Mouse (Mus musculus) brain, adult 2 months (tissue): ENCODE results near the gene Fto.
A peak's percentile ranks its signal among the peaks of the same experiment; 100 is the strongest.

Experiments
- DNase-seq: peaks from one replicate; pipeline ENCODE4 v3.0.0; 2011; ENCODE audit warnings: low read depth, low spot score

The Fto gene

DNA sequence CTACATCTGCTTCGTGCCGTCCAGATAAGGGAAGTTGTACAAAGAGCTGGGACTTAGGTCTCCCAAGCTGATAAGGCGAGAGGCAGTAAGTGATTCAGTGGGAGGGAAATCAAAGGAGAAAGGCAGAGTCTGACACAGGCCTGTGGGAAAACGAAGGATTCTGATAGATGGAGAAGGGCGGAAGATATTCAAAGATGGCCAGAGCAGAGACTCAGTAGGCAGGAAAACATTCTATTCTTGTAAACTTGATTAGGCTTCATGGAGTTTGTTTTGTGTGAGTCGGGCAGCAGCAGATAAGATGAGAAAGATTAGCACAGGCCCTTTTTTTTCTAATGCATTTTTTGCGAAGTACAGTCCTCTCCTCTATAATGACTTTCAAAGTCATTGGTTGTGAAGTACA, 183.6 kb downstream of the Fto start:
- no peak for DNase-seq

GRCm38 (mm10) chr8:91498611-91499010, 185.3 kb downstream of the Fto start:
- peak; percentile 33 for DNase-seq

DNA sequence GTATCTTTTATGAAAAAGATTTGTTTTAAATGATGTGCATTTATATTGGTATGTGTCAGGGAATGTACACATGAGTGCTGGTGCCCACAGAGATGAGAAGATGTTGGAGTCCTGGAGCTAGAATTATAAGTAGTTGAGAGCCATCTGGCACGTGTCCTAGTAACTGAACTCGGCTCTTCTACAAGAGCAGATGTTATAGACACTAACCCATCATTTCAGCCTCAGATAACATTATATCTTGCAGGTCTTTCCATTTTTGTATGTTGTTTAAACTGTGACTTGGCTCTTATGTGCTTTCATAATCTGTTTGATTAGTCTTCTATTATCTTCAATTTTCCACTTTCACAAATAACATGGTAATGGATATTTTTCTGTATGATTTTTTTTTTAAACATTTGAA, 186.0 kb downstream of the Fto start:
- DNase-seq: peak; percentile 33

DNA sequence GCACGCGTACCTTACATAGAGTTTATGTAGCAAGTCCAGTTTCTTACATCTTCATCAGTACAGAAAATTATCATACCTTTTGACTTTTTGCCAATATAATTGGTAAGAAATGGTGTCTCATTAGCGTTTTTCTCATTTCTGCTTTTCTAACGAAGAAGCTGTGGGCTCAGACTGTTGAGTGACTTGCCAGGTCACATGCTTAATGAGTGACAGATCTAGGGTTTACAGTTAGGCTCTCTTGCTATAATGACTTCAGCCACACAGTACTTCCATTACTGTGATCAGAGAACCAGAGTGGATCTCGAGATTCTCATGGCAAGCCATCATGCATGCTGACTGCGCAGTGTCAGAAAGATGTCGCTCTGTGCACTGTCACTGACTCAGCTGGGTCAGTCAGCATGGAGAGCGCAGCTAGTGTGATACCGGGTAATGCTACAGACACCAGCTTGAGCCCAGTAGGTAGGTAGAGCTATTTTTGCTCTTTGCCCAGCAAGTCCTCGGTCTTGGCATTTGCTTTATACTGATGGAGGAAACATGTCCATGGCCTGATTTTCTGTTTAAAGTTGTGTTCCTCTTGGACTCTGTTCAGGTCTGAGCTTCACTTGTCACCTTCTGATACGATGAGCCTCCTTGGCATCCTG, 188.8 kb downstream of the Fto start:
- peak; percentile 92 for DNase-seq

- no peak for DNase-seq
Measured at GRCm38 (mm10) chr8:91502791-91503190, 189.5 kb downstream of the Fto start.

DNA sequence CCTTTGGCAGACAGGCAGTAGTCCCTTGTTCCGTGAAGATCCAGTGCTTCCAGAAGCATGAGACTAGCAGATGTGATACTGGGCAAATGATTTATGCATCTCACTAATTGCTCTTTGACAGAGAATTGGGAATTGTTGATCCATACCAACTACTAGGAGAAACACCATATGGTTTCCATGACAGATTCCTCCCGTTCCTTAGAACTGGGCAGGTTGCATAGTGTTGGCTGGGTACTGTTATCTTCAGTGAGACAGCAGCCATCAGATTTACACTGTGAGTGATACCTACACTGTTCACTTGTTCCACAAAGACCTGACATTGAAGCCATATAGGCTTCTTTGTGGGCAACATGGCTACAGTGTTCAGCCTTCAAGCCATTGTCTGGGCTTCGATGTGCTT, 191.0 kb downstream of the Fto start:
- no peak for DNase-seq

- DNase-seq: peak; percentile 72
Measured at GRCm38 (mm10) chr8:91504891-91505290, 191.6 kb downstream of the Fto start.

DNA sequence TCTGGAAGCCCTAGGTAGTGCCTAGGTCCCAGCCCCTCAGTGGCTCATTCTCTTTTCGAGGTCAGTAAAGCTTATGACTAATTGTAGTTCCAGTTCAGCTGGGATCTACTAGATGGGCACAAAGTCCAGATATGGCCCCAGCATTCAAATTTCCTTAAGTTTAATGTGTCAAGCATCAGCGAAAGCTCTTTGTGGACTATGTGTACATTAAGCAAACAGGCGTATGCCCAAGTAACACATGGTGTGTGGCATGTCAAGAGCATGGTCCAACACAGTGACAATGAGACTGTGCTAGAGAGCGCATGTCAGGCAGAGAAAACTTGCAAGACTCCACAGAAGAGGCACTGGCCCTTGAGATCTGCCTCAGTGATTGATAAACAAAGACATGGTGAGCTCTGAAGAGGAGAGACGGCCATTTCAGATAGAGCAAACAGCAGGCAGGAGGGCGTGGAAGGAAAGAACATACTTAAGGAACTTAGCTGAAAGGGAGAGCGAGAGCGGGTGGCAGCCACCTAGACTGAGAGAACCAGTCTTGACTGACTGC, 192.2 kb downstream of the Fto start:
- no peak for DNase-seq

GRCm38 (mm10) chr8:91505997-91506672, 192.8 kb downstream of the Fto start:
- DNase-seq: no peak

GRCm38 (mm10) chr8:91506682-91507257, 193.4 kb downstream of the Fto start:
- no peak for DNase-seq

- DNase-seq: peak; percentile 31
Measured at GRCm38 (mm10) chr8:91507681-91508097, 194.4 kb downstream of the Fto start.

DNA sequence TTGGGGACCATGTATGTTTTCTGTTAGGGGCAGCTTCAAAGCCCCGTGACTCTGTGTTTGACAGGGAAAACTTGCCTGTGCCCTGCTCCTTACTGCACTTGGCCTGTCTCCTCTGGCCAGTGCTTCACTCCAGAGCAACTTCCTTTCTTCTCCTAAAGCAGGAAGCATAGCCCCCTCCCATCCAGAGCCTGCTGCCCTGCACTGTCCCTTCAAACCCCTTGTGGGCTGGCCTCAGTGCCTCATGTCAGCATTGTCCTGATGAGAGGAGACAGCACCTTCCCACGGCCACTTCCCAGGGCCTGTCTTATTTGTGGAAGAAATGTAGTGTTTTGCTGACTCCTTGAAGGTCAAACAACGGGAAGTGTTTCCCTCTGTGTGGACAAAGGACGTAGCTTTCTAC, 195.0 kb downstream of the Fto start:
- no peak for DNase-seq

DNA sequence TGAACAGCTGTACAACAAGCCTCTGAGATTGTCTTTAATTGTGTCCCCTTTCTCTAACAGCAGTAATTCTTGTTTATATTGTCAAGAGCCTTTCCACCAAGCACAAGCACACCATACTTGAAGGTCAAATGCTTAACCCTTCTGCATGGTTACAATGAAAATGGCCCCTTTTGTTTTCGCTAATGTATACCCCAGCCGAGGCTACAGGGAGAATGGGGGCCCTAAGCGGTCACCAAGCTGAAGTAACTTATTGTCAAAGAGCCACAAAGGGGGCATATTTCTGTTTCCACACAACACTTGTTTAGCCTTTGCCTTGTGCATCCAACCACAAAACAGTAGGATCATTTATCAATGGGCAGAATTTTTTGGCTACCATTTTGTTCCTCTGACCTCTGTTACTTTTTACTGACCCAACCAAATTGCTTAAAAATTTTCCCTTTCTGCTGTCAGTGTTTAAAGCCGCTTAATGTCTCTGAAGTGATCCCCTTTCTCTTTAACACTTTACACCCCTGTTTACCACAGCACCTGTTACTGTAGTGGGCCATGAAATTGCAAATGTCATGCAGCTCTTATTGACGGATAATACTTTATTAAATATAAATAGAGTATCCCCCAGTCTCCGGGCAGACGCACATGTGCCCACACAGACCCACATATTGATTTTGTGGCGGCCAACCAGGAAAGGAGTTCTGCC, 196.0 kb downstream of the Fto start:
- no peak for DNase-seq

DNA sequence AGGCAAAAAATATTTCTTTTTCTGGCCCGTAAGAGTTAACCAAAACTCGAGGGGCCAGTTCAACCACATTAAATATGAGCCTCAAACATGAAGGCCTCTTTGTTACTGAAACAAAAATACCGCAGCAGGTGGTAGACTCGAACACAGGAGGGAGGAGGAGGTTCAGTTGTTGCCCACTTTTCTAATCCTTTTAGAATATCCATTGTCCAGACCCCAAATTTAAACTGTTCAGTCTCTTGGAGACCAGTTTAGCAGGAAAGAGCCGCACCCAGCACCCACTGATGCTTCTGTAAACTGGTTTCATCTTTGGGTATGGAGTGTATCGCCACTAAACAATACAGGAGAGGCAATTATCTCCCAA, 196.6 kb downstream of the Fto start:
- DNase-seq: no peak

- no peak for DNase-seq
Measured at GRCm38 (mm10) chr8:91510716-91511115, 197.4 kb downstream of the Fto start.

- DNase-seq: no peak
Measured at GRCm38 (mm10) chr8:91511943-91512342, 198.6 kb downstream of the Fto start.

DNA sequence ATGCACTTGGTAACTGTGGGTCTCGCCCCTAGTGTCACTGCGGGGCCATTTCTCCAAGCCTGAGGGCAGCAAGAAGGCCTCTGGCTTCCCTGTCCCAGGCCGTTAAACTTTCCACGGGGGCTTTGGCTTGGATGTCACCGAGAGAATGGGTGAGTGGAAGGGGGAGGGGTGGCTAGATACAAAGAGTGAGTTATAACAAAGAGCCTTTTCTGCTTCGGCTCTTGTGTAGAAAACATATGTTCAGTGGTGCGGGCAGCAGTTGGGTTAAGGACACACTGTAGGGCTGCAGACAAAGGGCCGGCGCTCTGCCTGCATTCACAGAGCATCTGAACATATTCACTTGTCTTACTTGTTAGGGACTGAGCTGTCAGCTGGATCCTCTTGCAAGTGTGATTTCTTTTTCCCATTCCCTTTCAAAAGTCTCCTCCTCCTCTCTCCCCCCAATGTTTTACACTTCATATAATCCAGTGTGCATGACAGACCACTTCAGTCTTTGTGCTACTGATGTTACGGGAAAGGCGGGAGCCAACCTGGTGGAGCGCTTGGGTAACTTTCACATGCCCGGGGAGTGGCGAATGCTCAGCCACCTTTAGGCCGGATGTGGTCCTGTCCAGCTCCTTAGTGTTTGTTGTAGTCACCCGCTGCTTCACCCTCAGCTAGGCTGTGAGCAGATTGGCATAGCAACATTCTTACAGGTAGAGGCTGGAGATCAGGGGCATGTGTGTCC, 201.6 kb downstream of the Fto start:
- peak; percentile 30 for DNase-seq

- no peak for DNase-seq
Measured at GRCm38 (mm10) chr8:91516422-91516821, 203.1 kb downstream of the Fto start.

DNA sequence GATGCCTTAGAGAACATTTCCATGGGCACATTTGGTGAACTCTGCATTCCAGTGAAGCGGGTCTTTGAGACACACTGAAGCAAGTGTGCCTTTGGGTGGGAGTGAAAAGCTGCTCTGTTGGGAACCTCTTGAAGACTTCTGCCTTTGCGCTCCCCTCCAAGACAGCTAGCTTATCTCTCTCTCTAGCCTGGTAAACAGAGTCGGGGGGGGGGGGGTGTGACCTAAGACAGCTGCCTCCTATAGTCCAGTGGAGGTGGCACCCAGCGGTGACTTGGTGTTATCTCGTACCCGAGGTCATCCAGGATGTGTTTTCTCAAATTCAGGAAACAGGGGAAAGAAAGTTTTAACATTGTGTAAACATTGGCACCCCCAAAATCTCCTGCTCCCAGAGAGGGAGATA, 204.8 kb downstream of the Fto start:
- DNase-seq: no peak

GRCm38 (mm10) chr8:91522201-91522600, 208.9 kb downstream of the Fto start:
- DNase-seq: no peak

DNA sequence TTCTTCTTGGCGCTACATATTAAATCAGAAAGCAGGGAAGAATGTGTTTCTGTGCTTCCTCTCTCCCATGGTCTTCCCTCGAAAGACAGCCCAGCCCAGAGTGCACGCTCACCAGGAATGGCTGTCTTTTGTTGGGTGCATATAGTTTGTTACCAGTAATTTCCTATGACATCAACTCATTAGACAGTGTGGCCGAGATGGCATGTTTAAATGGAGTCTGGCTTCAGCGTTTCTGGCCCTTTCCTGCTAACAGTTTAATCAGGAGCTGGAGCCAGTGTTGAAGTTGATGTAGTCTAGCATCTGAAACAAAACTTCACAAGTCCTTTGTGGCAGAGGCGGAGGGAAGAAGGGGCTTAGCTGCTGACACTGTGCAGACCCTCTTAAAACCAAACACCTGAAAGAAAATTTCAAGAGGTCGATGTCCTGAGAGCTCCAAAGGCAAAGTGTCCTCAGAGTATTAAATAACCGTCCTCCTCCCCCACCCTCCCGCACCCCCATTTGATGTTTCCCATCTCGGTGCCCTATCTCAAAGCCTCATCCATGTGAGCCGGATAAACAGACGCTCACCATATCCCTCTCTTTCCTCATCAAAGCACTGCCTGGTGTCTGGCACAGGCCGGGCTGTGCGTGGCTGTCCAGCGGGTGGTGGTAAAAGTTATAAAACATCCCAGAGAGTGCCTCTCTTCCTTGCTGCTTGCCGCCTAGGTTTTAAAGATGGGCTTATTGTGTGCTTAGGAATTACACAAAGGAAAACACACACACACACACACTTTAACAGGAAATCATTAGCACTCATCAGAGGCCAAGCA, 210.9 kb downstream of the Fto start:
- no peak for DNase-seq
